Mouse (Mus musculus) limb, embryonic 12.5 days (tissue): ENCODE data around the gene Smim12. TPM values are rescaled to one million over a fixed set of nuclear protein-coding genes. Genes with fewer than 3 reads are reported as not detected.
A peak's percentile ranks its signal among the peaks of the same experiment; 100 is the strongest.

Source experiments
- ATAC-seq: fragments of 200-750 bp; cut with Nextera tagmentation; 2 replicates; pipeline ENCODE4 v1.8.0; 2017; ENCODE audit warnings: low read depth, moderate TSS enrichment; ENCODE audit not compliant: insufficient number of reproducible peaks, insufficient read depth, low FRiP score, low TSS enrichment
- H3K27ac ChIP-seq: fragments of 300-500 bp; sonication (generic); 2 replicates; pipeline ENCODE4 v1.5.1; 2016; ENCODE audit warnings: mild to moderate bottlenecking, moderate library complexity
- H3K27me3 ChIP-seq: fragments of 300-500 bp; sonication (generic); 2 replicates; pipeline ENCODE4 v1.6.1; 2016; ENCODE audit warnings: mild to moderate bottlenecking, moderate library complexity
- H3K36me3 ChIP-seq: fragments of 300-500 bp; sonication (generic); 2 replicates; pipeline ENCODE4 v1.6.1; 2016; ENCODE audit warnings: mild to moderate bottlenecking, moderate library complexity
- H3K4me1 ChIP-seq: fragments of 300-500 bp; sonication (generic); replicated peaks from 2 replicates; pipeline ENCODE4 v1.6.1; 2016
- H3K4me2 ChIP-seq: fragments of 300-500 bp; sonication (generic); 2 replicates; pipeline ENCODE4 v1.6.1; 2016; ENCODE audit warnings: mild to moderate bottlenecking, moderate library complexity
- H3K4me3 ChIP-seq: fragments of 300-500 bp; sonication (generic); replicated peaks from 2 replicates; pipeline ENCODE4 v1.5.1; 2016; ENCODE audit warnings: mild to moderate bottlenecking
- H3K9ac ChIP-seq: fragments of 300-500 bp; sonication (generic); replicated peaks from 2 replicates; pipeline ENCODE4 v1.6.1; 2016; ENCODE audit warnings: mild to moderate bottlenecking, moderate library complexity
- H3K9me3 ChIP-seq: fragments of 300-500 bp; sonication (generic); 2 replicates; pipeline ENCODE4 v1.6.1; 2016; ENCODE audit warnings: mild to moderate bottlenecking, moderate library complexity
- WGBS: fragments of 180-500 bp; shearing (Covaris S2); methylation state at CpG from one replicate; pipeline ENCODE4 v1.1.7; 2016; 5-methylcytosine and 5-hydroxymethylcytosine counted together
- polyA plus RNA-seq: library from polyadenylated mRNA; unstranded; fragments of >200 nt; fragmentation: Nextera tagmentation; extraction: Ambion mirVana; gene quantifications from 2 replicates; pipeline ENCODE4 v1.2.1, GENCODE M21; 2016

The Smim12 gene
- polyA plus RNA-seq, 1 experiment from 2014 or later = 49.0 TPM

DNA sequence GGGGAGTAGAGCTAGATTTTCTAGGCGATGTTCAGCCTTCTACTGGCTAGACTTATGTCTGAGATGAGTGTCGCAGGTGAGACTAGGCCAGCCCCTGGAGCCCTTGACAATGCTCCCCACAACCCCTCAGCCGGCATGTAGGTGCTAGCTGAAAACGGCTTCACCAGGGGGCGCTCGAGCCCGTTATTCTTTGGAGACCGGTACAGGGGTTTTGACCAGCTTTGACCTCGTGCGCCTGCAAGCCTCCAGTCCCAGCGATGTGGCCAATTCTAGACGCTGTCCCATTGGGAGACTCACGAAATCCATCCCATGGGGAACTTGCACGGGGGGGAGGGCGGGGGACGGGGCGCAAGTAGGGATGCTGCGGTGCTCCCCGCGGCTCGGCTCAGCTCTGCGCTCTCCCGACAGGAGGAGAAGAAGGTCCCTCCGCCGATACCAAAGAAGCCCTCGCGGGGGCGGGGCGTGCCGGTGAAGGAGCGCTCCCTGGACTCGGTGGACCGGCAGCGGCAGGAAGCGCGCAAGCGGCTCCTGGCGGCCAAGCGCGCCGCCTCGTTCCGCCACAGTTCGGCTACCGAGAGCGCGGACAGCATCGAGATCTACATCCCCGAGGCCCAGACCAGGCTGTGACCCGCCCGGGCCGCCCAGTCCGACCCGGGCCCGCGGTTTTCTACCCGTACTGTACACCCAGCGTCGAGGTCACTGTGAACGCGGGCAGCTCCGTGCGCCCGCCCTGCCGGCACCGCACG lies 7.7 kb upstream of the Smim12 start:
- Histone ChIP-seq H3K27me3 (peaks cover 29% of the 10 kb centered on the region), H3K4me2 (peak overlapping the region; percentile 98), H3K9me3 (no peaks in the 10 kb centered on the region), H3K4me3 (peak overlapping the region; percentile 60), H3K36me3 (no peaks in the 10 kb centered on the region), H3K4me1 (peaks cover 16% of the 10 kb centered on the region), H3K9ac (peak overlapping the region; percentile 71), H3K27ac (no peak overlapping the region)
- peak; percentile 70; the same call in 1 of the 2 replicates for ATAC-seq
- under 1% methylated on average over 67 of the region's 67 CpGs for WGBS

- WGBS = 0% methylated on average over 14 of the region's 14 CpGs
- 0 out of 2 replicates have a peak, but pooled peaks have one; percentile 37 for ATAC-seq
- H3K9ac ChIP-seq = peak overlapping the region; percentile 71
- peak overlapping the region; percentile 60 for H3K4me3 ChIP-seq
- H3K27me3 ChIP-seq = peaks cover 31% of the 10 kb centered on the region
- peaks cover 16% of the 10 kb centered on the region for H3K4me1 ChIP-seq
- H3K27ac ChIP-seq = no peak overlapping the region
- H3K9me3 ChIP-seq = no peaks in the 10 kb centered on the region
- H3K36me3 ChIP-seq = no peaks in the 10 kb centered on the region
- H3K4me2 ChIP-seq = peak overlapping the region; percentile 98
Measured at GRCm38 (mm10) chr4:127236631-127237030, 7.0 kb upstream of the Smim12 start.

DNA sequence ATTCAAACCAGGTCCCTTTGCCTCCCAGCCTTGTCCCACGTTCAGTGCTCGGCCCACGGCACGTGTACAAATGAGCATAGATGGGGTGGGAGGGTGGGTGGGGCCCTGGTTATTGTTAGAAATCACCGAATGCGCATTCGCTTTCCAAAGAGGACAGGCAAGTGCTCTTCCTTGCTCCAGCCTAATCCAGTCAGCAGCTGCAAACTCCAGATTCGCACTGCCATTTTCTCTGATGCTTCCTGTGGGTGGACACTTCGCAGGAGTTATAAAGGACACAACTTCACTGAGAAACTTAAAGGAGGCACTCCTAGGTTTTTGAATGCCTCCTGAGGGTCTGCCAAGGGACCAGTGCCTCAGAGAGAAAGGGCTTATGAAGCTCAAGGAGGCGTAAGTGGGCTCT lies 6.3 kb upstream of the Smim12 start:
- Histone ChIP-seq H3K36me3 (no peaks in the 10 kb centered on the region), H3K4me2 (peak overlapping the region; percentile 98; the same call in 1 of the 2 replicates), H3K4me3 (no peak overlapping the region), H3K9ac (no peak overlapping the region), H3K9me3 (no peaks in the 10 kb centered on the region), H3K27me3 (peaks cover 31% of the 10 kb centered on the region), H3K4me1 (peaks cover 16% of the 10 kb centered on the region), H3K27ac (no peak overlapping the region)
- no peak for ATAC-seq
- 65% methylated on average over 10 of the region's 10 CpGs for WGBS

DNA sequence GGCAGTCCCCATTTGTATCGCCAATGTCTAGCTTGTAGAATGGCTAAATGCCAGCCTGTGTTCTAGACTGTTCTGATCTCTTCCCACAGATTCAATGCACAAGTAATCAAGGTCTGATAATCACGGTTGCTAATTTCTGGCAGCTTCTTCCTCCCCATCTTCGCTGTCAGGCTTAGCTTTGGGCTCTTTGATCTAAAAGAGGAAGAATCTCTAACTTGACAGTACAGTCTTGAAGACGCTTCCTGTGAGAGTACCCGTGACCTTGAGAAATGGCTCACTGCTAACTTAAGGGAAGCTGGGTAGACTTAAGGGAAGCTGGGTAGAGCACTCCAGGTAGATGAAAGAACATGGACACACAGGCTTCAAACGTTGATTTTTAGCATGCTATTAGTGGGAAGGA lies 888 bp upstream of the Smim12 start:
- no peak overlapping the region for H3K4me3 ChIP-seq
- no peaks in the 10 kb centered on the region for H3K9me3 ChIP-seq
- no peak overlapping the region for H3K27ac ChIP-seq
- WGBS = 65% methylated on average over 6 of the region's 6 CpGs
- no peak overlapping the region; the same call in 1 of the 2 replicates for H3K9ac ChIP-seq
- H3K4me2 ChIP-seq = no peak overlapping the region
- peaks cover 7% of the 10 kb centered on the region for H3K27me3 ChIP-seq
- no peak for ATAC-seq
- H3K4me1 ChIP-seq = peaks cover 10% of the 10 kb centered on the region
- peaks cover 13% of the 10 kb centered on the region for H3K36me3 ChIP-seq

DNA sequence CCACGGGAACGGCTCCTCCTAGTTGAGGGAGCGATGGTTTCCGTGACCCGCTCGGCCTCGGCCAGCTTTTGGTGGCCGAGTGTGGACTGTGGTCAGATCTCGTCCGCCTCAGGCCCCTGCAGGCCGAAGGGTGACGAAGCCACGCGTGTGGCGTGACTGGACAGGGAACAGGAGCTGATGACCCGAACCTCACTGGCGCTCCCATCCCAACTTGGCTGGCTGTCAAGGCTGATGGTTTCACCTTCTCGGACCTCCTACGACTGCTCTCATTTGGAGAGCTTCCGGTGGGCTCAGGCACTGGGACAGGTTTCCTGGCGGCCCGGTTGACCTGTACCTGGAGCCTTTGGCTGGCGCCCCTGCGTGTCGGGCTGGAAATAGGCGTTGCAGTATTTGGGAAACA lies 369 bp downstream of the Smim12 start:
- H3K4me3 ChIP-seq = peak overlapping the region; percentile 96
- H3K9ac ChIP-seq = peak overlapping the region; percentile 84
- no peaks in the 10 kb centered on the region for H3K9me3 ChIP-seq
- peaks cover 4% of the 10 kb centered on the region for H3K27me3 ChIP-seq
- H3K36me3 ChIP-seq = peaks cover 26% of the 10 kb centered on the region
- H3K27ac ChIP-seq = no peak overlapping the region
- H3K4me1 ChIP-seq = peaks cover 10% of the 10 kb centered on the region
- peak overlapping the region; percentile 93 for H3K4me2 ChIP-seq
- under 1% methylated on average over 26 of the region's 26 CpGs for WGBS
- peak; percentile 60; the same call in 1 of the 2 replicates for ATAC-seq

- WGBS = 1% methylated on average over 5 of the region's 5 CpGs
- ATAC-seq = peak; percentile 68; the same call in 1 of the 2 replicates
- no peaks in the 10 kb centered on the region for H3K9me3 ChIP-seq
- H3K4me1 ChIP-seq = peaks cover 2% of the 10 kb centered on the region
- no peak overlapping the region for H3K4me3 ChIP-seq
- H3K27ac ChIP-seq = no peak overlapping the region
- no peak overlapping the region for H3K9ac ChIP-seq
- no peak overlapping the region for H3K4me2 ChIP-seq
- peaks cover 26% of the 10 kb centered on the region for H3K36me3 ChIP-seq
- H3K27me3 ChIP-seq = no peaks in the 10 kb centered on the region
Measured at GRCm38 (mm10) chr4:127249701-127250349, 6.2 kb downstream of the Smim12 start.

- Histone ChIP-seq H3K9ac (no peak overlapping the region), H3K27ac (no peak overlapping the region), H3K4me1 (no peaks in the 10 kb centered on the region), H3K36me3 (peaks cover 18% of the 10 kb centered on the region), H3K4me2 (no peak overlapping the region), H3K9me3 (no peaks in the 10 kb centered on the region), H3K4me3 (no peak overlapping the region), H3K27me3 (peaks cover 4% of the 10 kb centered on the region; the same call in 1 of the 2 replicates)
- 66% methylated on average over 22 of the region's 22 CpGs for WGBS
- no peak for ATAC-seq
Measured at GRCm38 (mm10) chr4:127251963-127252585, 8.5 kb downstream of the Smim12 start.

DNA sequence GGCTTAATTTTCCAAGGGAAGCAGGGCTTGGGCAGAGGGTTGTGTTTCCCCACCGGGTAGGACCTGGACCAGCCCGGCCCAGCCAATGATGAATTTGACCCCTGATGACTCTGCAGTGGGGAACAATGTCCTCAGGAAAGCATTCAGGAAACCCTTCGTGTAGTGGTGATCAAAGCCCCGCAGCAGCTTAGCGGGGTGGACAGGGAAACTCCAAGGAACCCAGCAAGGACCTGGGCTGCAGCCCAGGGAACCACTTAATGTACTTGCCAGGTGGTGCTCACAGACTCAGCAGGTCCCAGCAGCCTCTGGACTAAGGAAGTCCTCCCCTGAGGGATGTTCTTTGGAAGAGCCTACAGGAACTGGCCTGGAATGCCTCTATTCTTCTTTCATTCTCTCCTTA lies 13.2 kb downstream of the Smim12 start:
- no peaks in the 10 kb centered on the region for H3K36me3 ChIP-seq
- no peaks in the 10 kb centered on the region for H3K9me3 ChIP-seq
- no peaks in the 10 kb centered on the region for H3K4me1 ChIP-seq
- no peak overlapping the region for H3K27ac ChIP-seq
- H3K4me2 ChIP-seq = no peak overlapping the region
- 60% methylated on average over 5 of the region's 5 CpGs for WGBS
- H3K4me3 ChIP-seq = no peak overlapping the region
- no peak overlapping the region for H3K9ac ChIP-seq
- no peak for ATAC-seq
- H3K27me3 ChIP-seq = peaks cover 4% of the 10 kb centered on the region; the same call in 1 of the 2 replicates

DNA sequence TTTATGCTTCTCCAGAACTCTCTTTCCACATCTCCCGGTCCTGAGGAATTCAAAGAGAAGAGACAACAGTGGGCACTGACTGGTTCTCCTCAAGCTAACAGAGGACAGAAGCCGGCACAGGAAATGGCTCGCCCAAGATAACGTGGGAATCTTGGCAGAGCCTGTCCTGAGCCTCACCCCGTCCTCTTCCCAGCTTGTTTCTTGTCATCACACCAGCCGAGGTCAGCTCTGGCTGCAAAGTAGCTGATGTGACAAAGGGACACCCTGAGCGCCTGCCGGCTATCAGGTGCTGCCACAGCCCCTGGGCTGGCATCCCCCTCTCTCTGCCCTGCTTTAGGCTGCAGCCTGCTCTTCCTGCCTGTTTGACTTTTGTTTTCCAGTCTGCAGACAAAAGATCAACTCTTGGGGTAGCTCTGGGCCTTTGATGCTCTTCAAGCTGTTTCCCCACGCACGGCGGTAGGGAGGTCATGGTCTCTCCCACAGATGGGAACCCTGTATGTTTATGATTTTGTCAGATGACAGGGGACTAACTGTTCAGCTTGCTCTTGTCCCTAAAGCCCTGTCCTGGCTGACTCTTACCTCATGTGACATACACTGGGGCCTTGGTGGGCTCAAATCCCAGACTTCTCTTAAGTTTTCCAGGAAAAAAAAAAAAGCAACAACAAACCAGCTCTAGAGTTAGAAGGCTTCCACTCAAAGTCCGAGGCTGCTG lies 14.8 kb downstream of the Smim12 start:
- Histone ChIP-seq H3K9ac (no peak overlapping the region), H3K27me3 (peaks cover 4% of the 10 kb centered on the region; the same call in 1 of the 2 replicates), H3K27ac (no peak overlapping the region), H3K4me3 (no peak overlapping the region), H3K9me3 (no peaks in the 10 kb centered on the region), H3K4me1 (no peaks in the 10 kb centered on the region), H3K36me3 (no peaks in the 10 kb centered on the region), H3K4me2 (no peak overlapping the region)
- no peak for ATAC-seq
- 59% methylated on average over 12 of the region's 12 CpGs for WGBS

DNA sequence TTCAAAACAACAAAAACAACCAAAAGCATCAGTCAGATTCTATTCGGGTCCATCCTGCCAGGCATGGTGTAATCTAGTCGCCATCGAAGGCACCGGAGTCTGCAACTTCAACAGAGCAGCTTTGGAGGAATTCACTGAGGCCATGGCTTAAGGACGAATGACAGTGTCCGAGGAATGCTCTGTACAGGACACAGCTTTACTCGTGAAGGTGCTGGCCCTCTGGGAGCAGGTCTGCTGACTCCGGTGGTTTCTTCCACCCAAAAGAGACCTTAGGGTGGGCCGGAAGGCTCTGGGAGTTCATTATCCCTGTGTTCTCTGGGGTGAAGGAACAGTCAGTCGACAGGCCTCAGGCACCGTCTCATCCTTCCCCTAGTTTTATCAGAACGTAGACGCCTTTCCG lies 18.0 kb downstream of the Smim12 start:
- peaks cover 4% of the 10 kb centered on the region; the same call in 1 of the 2 replicates for H3K27me3 ChIP-seq
- H3K9me3 ChIP-seq = no peaks in the 10 kb centered on the region
- no peak for ATAC-seq
- no peak overlapping the region for H3K9ac ChIP-seq
- H3K4me1 ChIP-seq = no peaks in the 10 kb centered on the region
- no peak overlapping the region for H3K27ac ChIP-seq
- H3K36me3 ChIP-seq = no peaks in the 10 kb centered on the region
- H3K4me3 ChIP-seq = no peak overlapping the region
- WGBS = 89% methylated on average over 14 of the region's 14 CpGs
- no peak overlapping the region for H3K4me2 ChIP-seq
